Comparison of ENCODE assay signal across 8 mouse cellular contexts in genomic region chr15:86057413-86057812, GRCm38 (mm10). TPM values are rescaled to one million over a fixed set of nuclear protein-coding genes. Genes with fewer than 3 reads are reported as not detected.
DNase-seq lines count a peak whose midpoint lies in the region; ATAC-seq and TF ChIP-seq lines count a peak whose summit lies in the region.

Gene Gramd4, plus strand, starts transcription at chr15:86057695.

- no peak for DNase-seq in thymus, postnatal 0 days (ENCODE audit: low spot score)
- no peak for DNase-seq in thymus, adult 18-20 months
- peak; percentile 86 to 96 for DNase-seq in cerebellum, adult 2 months
- DNase-seq in heart, adult 18-20 months: peak in 1 of 2 experiments; percentile 80
- no peak for DNase-seq in ovary, postnatal 14 days (ENCODE audit: low spot score)
- DNase-seq in spleen, postnatal 14 days (ENCODE audit: low spot score in 2 of 2): no peak

- TF ChIP-seq POLR2A in cerebellum, adult 2 months (IDR thresholded peaks at IDR 0.05; ENCODE audit: borderline replicate concordance, insufficient read depth, low read length): peak; percentile 23; the same call in 1 of the 2 replicates

- no peak for ATAC-seq in intestine, postnatal 0 days

- no peaks in the 10 kb centered on the region for H3K9me3 ChIP-seq in intestine, postnatal 0 days (ENCODE audit: control insufficient read depth)

- H3K4me1 ChIP-seq in cerebellum, adult 2 months (ENCODE audit: control insufficient read depth, insufficient read depth, low read length): peaks cover 35% of the 10 kb centered on the region
- H3K4me1 ChIP-seq in intestine, postnatal 0 days (replicated peaks; ENCODE audit: control insufficient read depth, insufficient read depth, low read length): peaks cover 13% of the 10 kb centered on the region

- H3K27ac ChIP-seq in cerebellum, adult 2 months (ENCODE audit: insufficient read depth, low read length): peak within 1 kb of the TSS; percentile 87
- H3K27ac ChIP-seq in intestine, postnatal 0 days (ENCODE audit: low read depth, low read length): peak within 1 kb of the TSS; percentile 66; the same call in 1 of the 2 replicates
- no peak within 1 kb of the TSS for H3K27ac ChIP-seq in macrophage

- H3K79me2 ChIP-seq in macrophage (ENCODE audit: inconsistent target): no peaks in the 10 kb centered on the region

- peak within 1 kb of the TSS; percentile 97 for H3K4me2 ChIP-seq in intestine, postnatal 0 days (replicated peaks; ENCODE audit: low read depth)

- H3K27me3 ChIP-seq in cerebellum, adult 2 months (ENCODE audit: control insufficient read depth, insufficient read depth, low read length): no peaks in the 10 kb centered on the region
- H3K27me3 ChIP-seq in intestine, postnatal 0 days (replicated peaks; ENCODE audit: control insufficient read depth, insufficient read depth, low read length): no peaks in the 10 kb centered on the region

- WGBS in cerebellum, adult 2 months: 6% methylated on average over 6 of the region's 6 CpGs
- 24% methylated on average over 6 of the region's 6 CpGs for WGBS in intestine, postnatal 0 days
- 26% methylated on average over 6 of the region's 6 CpGs for WGBS in macrophage (ENCODE audit: missing documents)

- no peak for TF ChIP-seq CTCF in cerebellum, adult 2 months (IDR thresholded peaks at IDR 0.05; ENCODE audit: borderline replicate concordance, insufficient read depth, low read depth, low read length)
- TF ChIP-seq CTCF in intestine, postnatal 0 days (IDR thresholded peaks at IDR 0.05; ENCODE audit: low read depth): no peak

- H3K9ac ChIP-seq in intestine, postnatal 0 days (ENCODE audit: low read depth, low read length): peak within 1 kb of the TSS; percentile 89

- peak within 1 kb of the TSS; percentile 62 for H3K4me3 ChIP-seq in cerebellum, adult 2 months (replicated peaks; ENCODE audit: insufficient read depth, low read depth, low read length)
- peak within 1 kb of the TSS; percentile 79 for H3K4me3 ChIP-seq in intestine, postnatal 0 days (ENCODE audit: low read depth, low read length)
- peak within 1 kb of the TSS; percentile 15; the same call in 1 of the 2 replicates for H3K4me3 ChIP-seq in macrophage (ENCODE audit: inconsistent target)

- no peaks in the 10 kb centered on the region for H3K36me3 ChIP-seq in intestine, postnatal 0 days (ENCODE audit: control insufficient read depth, insufficient read depth)
- H3K36me3 ChIP-seq in macrophage (ENCODE audit: inconsistent target): no peaks in the 10 kb centered on the region

RNA-seq across cellular contexts. Expression of gene Gramd4, which starts in this region (rescaled TPM):
- 14.8 TPM in 2 replicates for polyA plus RNA-seq in thymus, postnatal 0 days (2015; fragmentation: Nextera tagmentation; extraction: Ambion mirVana)
- polyA plus RNA-seq in cerebellum, adult 2 months (2012; rRNA removed): 36.0 and 40.4 TPM in 2 replicates
- total RNA-seq in heart, adult 18-20 months (2021): 10 to 100 TPM; 32.6 to 32.7 TPM
- 5.6 and 6.4 TPM in 2 replicates for polyA plus RNA-seq in intestine, postnatal 0 days (2015; fragmentation: Nextera tagmentation; extraction: Ambion mirVana)
- total RNA-seq in macrophage (2018; cell fraction: chromatin; rRNA removed): 10 to 100 TPM in 2 of 26 experiments, 1 to 10 TPM in 20, under 1 TPM in 3, not detected in 1; 0.52 to 13.4 (median 3.5) TPM
- total RNA-seq in macrophage (2018; cell fraction: cytosol; rRNA removed): 1 to 10 TPM in 12 of 26 experiments, under 1 TPM in 14; 0.41 to 3.3 (median 0.89) TPM
- total RNA-seq in macrophage (2018; cell fraction: nucleus; rRNA removed): 10 to 100 TPM in 1 of 26 experiments, 1 to 10 TPM in 17, under 1 TPM in 8; 0.43 to 11.3 (median 2.1) TPM
- 1.2 to 2.1 TPM (median 1.9 TPM) in 3 replicates for polyA plus RNA-seq in macrophage (2018)

Comparison
In these comparisons a context has a peak if more than half of its experiments do, and no peak if none do; other contexts are left out.
1. DNase-seq: peak in cerebellum, adult 2 months (2 of 2); none in thymus, postnatal 0 days (single experiment), thymus, adult 18-20 months (0 of 2), ovary, postnatal 14 days (single experiment) and spleen, postnatal 14 days (0 of 2).
2. H3K4me3 ChIP-seq: peak in every context shown above with its lines; median percentile 79 in intestine, postnatal 0 days; 62 in cerebellum, adult 2 months; 15 in macrophage.